Mouse (Mus musculus) small intestine, adult 10 weeks (tissue): ENCODE measurements around the gene Gm34302. TPM values are rescaled to one million over a fixed set of nuclear protein-coding genes. Genes with fewer than 3 reads are reported as not detected.

ENCODE experiments used
- polyA plus RNA-seq: library from polyadenylated mRNA; stranded (reverse); fragments of 350-450 nt; fragmentation: Illumina TruSeq; extraction: RNeasy Lipid Tissue Mini Kit (QIAGEN cat#74804); gene quantifications from one replicate; pipeline ENCODE4 v1.2.3, GENCODE M21; 2014; ENCODE audit warnings: low replicate concordance

Gm34302 gene
- not detected for polyA plus RNA-seq

DNA sequence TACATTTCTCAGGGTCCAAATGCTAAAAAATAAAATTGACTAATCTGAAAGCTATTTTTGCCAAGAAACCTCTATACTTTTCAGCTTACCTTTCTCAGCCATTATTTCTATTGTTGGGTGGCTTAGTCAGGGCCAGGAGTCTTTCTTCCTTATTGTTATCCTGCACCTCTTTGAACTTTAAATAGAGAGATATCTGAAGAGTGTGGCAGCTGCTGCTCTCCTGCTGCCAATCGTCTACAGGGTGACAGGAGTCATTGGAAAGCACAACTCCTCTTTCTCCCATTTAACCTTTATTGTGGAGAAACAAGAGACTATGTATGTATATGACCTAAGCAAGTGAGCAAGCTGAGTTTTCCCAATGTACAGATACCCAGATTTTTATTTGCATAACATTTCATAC lies at the start of gene Gm34302:
Gene Gm34302 (minus strand): TSS at position 154 of the 400 bp plus-strand sequence.

Other genes starting within 250 kb of the Gm34302 start
- 1,906 TPM for gene Mme, start 242.3 kb downstream of the Gm34302 start, polyA plus RNA-seq